Mouse (Mus musculus) pancreas, adult 10 weeks (tissue): ENCODE measurements around the gene Btbd35f19. TPM values are rescaled to one million over a fixed set of nuclear protein-coding genes. Genes with fewer than 3 reads are reported as not detected.

Experiments used
- polyA plus RNA-seq: library from polyadenylated mRNA; stranded (reverse); fragments of 350-450 nt; fragmentation: Illumina TruSeq; extraction: RNeasy Lipid Tissue Mini Kit (QIAGEN cat#74804); gene quantifications from one replicate; pipeline ENCODE4 v1.2.3, GENCODE M21; 2015; ENCODE audit warnings: low read depth, low replicate concordance; ENCODE audit not compliant: insufficient read depth

Btbd35f19 gene
- not detected for polyA plus RNA-seq

GRCm38 (mm10) chrX:31383818-31384217 is at the start of gene Btbd35f19:
TSS of gene Btbd35f19 (minus strand) at chrX:31383918.

DNA sequence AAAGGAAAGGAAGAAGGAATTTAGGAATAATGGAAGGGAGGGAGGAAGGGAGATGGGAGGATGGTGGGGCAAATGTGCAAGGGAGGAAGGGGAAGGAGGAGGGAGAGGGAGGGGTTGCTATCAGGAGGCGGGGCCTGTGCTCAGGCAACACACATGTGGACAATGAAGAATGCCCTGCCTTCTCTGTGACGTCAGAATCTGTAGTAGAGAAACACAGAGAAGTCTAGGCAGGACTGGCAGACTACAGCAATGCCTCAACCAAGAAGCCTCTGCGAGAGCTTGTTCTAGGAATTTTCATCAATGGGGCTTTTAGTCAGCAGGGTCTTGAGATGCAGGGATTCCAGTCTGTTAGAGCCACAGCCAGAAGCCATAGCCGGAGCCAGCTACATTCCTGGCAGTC is 47.6 kb downstream of the Btbd35f19 start, which contains the start of gene Btbd35f26:
Btbd35f26 (plus strand) TSS at position 301 of the 400 bp plus-strand sequence.

Other genes starting within 250 kb of the Btbd35f19 start
- gene Spin2f, start 130.0 kb downstream of the Btbd35f19 start, polyA plus RNA-seq, result not detected
- not detected for gene Btbd35f26, start 47.5 kb downstream of the Btbd35f19 start, polyA plus RNA-seq
- not detected for gene Gm21883, start 190.4 kb upstream of the Btbd35f19 start, polyA plus RNA-seq
- gene Spin2e, start 235.0 kb upstream of the Btbd35f19 start, polyA plus RNA-seq, result not detected